Mouse (Mus musculus): Measurements from ENCODE around the gene Il6st. TPM values are rescaled to one million over a fixed set of nuclear protein-coding genes. Genes with fewer than 3 reads are reported as not detected.

Gene Il6st
- total RNA-seq, 2 experiments from 2014 or later, result 181 to 216 TPM

DNA sequence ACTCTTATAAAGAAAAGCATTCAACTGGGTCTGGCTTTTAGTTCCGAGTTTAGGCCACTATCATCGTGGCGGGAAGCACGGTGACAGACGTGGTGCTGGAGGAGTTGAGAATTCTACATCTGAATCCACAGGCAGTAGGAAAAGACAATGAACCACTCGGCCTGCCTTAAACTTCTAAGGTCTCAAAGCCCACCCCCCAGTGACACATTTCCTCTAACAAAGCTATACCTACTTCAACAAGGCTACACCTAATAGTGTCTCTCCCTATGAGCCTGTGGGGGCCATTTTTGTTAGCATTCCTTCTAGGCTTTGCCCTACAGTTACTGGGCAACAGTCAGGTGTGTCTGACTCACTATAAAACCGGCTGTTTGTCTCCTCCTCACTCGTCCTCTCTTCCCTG lies 23.2 kb upstream of the Il6st start:
- DNase-seq (ENCODE audit: low spot score), result no peak
- intact Hi-C loops (cut with DNase I), result no loop called here

DNA sequence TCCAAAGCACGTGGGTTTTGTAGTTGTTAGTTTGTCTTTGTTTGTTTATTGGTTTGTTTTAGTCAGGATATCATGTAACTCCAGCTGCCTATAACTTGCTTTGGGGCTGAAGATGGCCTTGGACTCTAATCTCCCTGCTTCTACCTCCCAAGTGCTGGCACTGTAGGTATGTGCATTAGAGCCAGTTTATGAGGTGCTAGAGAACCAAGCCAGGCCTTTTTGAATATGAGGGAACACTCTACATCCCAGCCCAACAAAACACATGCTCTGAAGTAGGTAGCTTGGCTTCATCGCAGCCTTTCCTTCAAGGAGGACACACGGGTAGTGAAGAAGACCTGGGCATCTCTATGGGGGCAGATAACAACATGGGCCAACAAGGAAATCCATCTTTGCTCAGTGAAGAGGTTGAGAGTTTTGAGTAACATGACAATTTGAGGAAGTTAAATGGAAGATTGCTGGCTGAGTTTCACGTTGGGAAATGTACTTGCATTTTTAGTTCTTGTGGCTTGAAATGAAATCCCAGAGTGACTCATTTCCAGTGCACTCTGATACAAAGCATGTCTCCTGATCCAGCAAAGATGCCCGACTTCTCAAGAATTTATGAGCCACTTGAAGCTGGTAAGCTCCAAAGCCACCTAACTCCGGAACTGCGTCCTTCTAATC lies 20.9 kb upstream of the Il6st start:
- no peak for DNase-seq (ENCODE audit: low spot score)
- intact Hi-C loops (cut with DNase I), result no loop called here

DNA sequence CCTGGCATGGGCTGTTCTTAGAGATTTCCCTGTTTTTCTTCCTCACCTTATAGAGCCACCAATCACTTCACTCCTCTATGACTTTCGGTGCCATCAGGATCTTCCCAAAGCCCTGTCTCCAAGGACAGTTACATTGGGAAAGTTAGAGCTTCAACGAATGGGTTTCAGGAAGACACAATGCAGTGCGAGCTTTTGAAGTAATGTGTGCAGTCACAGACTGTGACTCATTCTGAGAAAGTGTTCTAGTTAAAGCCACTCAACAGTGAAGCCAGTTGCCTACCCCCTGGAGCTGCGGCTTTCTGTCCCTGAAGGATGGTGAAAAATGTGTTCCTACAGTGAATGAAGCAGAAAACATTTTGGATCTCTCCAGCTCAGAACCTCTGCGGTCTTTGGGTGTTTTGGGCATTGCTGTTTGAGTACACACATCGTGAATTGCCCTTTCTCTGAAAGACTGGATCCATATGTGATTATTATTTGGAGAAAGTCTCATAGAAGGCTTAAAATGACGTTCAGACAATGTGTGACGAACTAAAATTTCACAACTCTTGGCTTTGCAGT lies 16.7 kb upstream of the Il6st start:
- intact Hi-C loops (cut with DNase I), result no loop called here
- DNase-seq (ENCODE audit: low spot score), result no peak

DNA sequence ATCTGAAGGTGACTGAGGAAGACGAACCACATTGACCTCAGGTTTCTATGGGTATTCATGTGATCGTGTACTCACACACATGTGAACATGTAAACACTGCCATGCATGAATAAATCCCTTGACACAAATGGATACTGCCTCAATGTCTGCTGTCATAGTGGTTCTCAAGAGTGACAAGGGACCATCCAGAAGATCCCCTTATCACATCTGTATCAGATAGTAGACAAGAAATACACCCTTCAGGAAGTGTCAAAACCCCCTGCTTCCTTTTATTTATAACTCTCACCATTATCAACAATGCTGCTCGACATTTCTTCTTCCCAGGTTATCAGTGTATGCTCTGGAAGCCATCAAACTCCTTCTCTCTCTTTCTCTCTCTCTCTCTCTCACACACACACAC lies 13.7 kb upstream of the Il6st start:
- intact Hi-C loops (cut with DNase I), result no loop called here
- DNase-seq (ENCODE audit: low spot score), result no peak

DNA sequence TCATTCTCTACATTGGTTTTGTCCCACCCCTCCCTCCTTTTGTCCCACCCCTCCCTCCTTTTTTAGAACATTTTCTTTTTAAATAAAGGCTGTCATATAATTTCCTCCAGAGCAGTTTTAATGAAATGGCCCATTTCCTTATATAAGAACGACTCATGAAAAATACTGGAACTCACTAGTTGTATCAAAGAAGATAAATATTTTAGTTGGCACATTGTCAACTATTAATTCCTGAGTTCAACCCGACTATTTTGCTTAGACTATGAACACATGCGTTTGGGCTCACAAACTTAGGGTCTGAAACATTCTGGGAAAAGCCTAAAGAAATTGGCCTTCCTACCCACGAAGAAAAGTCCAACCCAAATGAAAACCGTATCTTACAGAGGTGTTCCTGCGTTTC lies 6.5 kb upstream of the Il6st start:
- intact Hi-C loops (cut with DNase I), result no loop called here
- no peak for DNase-seq (ENCODE audit: low spot score)

DNA sequence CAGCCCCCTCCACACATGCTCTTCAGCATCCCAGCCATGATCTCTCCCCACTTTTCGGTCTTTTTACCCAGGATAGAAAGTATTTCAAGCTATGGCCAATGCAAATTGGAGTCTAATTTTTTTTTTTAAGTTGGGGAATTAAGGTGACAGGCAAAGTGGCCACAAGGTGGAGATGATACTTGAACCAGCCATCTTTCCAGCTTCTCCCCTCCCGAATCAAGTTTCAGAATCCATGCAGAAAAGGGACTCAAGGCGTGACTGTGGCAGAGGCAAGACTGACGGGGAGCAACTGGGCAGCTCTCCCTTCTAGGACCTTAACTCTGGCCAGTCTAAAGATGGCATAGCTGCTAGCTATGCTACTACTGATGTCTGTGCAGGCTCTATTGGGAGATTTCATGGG lies 5.9 kb upstream of the Il6st start:
- no peak for DNase-seq (ENCODE audit: low spot score)
- intact Hi-C loops (cut with DNase I), result no loop called here

DNA sequence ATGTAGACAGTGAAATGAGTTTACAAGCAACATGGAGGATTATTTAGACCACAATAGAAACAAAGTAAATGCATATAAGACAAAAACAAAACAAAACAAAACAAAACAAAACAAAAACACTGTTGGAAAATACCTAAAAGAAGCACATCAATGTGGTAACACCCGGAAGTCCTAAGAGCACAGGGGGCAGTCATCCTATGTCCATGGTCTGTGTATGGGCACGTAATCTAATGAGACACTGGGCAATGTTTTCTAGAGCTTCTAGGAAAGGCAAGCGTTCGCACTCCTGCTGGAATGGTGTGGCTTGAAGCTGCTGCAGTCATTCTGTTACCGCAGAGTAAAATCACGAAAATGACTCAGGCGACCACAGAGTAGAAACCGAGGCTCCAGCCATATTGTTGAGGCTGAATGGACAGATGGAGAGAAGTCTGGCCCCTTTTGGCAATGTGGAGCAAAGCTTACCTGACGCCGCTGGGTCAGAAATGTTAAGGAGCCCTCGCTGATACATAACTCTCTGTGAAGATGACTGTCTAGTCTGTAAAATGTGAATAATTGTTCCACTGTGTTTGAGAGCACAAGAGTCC lies 5.3 kb upstream of the Il6st start:
- intact Hi-C loops (cut with DNase I), result no loop called here
- DNase-seq (ENCODE audit: low spot score), result no peak

DNA sequence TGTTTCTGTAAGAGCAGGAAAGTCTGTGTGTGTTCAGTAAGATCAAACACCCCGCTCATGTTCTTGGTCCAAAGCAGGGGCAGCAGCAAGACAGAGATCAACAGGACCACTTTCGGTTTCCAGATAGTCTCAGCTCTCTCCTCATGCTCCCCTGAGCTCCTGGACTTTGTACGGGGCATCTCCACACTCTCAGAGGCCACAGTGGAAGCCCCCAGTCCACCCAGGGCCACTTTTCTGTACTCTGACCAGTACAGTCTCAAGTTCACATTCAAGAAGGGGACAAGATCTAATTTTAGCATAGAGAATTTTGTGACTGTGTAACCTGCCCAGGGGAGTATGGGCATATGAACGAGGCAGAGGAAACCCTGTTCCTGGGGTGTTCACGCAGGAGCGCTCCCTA lies 3.9 kb upstream of the Il6st start:
- intact Hi-C loops (cut with DNase I), result loop anchor here (5.0 kb wide), 2 partner anchors 47 to 53 kb away; no protein-coding TSS in a partner anchor
- DNase-seq (ENCODE audit: low spot score), result no peak

DNA sequence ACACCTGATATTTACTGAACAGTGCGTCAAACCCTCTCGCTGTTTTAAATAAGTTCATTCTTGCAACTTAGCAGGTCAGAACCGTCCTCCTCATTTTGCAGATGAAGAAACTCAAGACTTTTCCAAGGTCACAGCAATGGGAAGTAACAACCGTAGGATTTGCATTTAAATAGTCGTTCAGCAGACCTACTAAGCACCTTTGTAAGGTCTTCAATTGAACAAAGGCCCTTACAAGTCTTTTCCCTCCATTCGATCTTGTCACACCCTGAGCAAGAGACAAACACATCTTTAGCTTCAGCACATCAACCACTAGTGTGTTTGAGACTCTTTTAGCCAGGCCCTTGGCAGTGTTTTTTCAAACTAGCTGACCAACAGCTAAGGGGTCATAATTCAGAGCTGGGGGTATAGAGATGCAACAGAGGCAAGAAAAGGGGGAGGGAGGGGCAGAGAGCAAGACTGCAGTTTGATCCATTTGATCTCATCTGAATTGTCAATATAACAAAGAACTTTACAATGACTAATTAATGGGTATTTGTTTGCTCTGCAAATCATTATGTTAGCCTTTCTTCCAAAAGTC lies 1.4 kb upstream of the Il6st start:
- DNase-seq (ENCODE audit: low spot score), result no peak
- intact Hi-C loops (cut with DNase I), result loop anchor here (5.0 kb wide), 2 partner anchors 45 to 55 kb away; no protein-coding TSS in a partner anchor

DNA sequence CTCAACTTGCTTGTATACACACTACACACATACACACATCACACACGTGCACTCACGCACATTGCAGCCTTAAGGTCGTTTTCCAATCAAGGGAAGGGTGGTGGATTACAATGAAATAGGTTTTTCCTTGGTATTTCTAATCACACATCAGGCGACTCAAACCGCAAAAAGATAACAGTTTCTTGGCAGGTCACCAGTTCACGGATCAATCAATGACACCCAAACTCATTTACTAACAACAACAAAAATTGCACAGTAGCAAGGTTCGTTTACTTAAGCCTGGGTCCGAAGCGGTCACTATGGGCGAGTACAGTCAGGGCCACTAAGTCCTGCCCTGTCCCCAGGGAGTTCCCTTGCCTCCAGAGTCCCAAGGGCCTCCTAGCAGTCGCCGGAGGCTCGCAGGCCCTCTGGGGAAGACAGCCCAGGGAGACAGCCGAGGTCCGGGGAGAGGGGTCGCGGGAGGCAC lies 500 bp upstream of the Il6st start:
- no peak for DNase-seq (ENCODE audit: low spot score)
- intact Hi-C loops (cut with DNase I), result loop anchor here (5.0 kb wide), 2 partner anchors 44 to 56 kb away; no protein-coding TSS in a partner anchor

DNA sequence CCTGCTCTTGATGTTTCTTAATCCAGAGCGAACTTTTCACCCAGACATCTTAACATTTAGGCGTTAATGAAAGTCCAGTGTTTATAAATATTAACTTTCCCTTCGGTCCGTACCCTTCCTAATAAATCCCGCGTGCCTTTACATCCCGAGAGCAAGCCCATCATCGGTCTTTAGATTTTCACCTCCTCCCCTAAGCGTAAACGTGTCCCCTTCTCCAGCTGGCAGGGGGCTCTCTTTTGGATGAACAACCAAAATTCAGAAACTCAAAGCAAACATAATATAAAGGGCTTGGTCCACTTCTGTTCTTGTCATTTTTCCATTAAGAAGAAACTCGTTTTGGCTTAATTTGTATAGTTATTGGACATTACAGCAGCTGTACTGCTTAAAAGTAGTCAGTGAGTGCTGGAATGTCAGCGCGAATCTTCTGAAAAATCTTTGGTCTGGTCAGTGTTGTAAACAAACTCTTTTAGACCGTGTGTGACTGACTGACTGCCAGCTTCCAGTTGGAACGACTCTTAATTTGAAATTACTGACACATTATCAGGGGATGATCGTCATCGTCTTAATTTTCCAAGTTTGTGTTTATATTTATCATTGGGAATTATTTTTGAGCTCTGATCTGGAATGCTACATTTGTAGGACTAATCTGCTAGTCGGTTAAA lies 887 bp downstream of the Il6st start:
- DNase-seq (ENCODE audit: low spot score), result no peak
- intact Hi-C loops (cut with DNase I), result loop anchor here (5.0 kb wide), 2 partner anchors 43 to 57 kb away; no protein-coding TSS in a partner anchor

DNA sequence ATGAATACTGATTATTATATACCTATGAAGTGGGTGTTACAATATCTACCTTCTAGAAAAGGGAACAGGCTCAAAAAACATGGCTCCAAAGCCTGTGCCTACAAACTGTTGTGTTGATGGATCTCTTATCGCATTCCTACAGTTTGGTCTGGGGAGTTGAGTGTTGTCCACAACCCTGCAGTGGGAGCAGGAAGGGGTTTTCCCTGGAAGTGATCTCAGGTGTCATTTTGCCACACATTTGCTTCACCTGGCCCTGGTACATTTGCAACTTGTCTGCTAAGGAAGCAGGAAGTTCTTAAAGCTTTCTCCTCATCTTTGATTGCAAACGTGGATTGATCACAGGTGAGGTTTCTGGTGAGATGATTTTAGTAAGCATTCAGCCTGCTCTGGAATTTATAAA lies 1.7 kb downstream of the Il6st start:
- intact Hi-C loops (cut with DNase I), result no loop called here
- DNase-seq (ENCODE audit: low spot score), result no peak

DNA sequence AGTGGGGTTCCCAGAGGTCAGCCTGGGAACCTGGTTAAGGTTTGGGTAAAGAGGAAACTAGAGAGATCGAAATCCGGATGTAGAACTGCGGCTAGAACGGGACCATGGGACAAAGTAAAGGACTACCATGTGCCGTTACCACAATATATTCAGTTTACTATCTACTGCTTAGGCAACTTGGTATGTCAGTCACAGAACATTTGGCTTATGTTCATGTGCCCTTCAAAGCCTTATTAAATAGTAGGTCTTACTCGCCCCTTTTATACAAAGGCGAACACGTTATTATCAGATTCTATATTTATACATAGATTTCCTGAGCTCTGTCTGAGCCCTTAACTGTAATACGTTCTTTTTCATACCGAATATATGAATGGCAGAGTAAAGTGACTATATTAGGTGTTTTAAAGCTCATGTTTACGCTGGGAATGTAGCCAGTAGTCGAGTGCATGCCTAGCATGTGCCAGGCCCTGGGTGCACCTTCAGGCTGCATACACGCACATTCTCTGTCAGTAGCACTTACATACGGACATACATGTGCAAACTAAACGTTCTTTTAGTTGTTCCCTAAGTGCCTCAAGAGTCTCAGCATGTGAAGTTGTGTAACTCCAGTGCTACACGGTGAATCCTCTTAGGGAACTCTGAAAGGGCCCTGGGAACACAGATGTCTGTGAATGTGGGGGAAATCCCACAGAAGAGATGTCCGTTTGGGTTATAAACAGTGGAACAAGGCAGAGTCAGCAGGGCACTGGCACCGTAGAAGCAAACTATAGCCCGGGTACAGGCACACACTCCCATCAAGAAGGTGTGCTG lies 2.5 kb downstream of the Il6st start:
- DNase-seq (ENCODE audit: low spot score), result no peak
- intact Hi-C loops (cut with DNase I), result no loop called here

DNA sequence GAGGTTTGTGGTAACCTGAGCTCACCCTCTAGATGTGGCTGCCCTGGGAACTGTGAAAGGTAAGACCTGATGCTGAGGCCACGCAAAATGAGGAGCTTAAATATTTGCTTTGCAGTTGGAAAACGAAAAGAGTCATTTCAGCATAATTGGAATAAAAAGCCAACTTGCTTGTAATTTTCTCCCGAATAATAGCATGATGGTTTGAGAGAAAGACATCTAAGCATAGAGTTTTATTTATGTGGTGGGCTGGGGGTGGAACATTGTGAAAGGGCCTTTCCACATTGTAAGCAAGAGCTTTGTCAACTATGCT lies 3.0 kb downstream of the Il6st start:
- intact Hi-C loops (cut with DNase I), result no loop called here
- no peak for DNase-seq (ENCODE audit: low spot score)

DNA sequence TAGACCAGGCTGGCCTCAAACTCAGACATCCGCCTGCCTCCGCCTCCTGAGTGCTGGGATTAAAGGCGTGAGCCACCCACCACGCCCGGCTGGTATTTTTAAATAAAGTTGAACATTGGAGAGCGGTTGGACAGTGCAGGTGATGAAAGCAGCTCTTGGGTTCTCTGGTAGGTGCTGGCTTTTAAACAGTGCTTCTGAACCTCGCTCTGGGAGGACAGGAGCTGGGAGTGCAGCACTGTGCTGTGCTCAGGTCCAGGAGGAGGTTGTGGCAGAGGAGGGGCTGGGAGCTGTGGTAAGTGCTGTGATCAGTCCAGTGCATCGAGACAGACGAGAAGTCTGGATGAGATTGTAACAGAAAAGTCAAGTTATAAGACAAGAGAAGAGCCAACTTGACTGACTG lies 3.5 kb downstream of the Il6st start:
- intact Hi-C loops (cut with DNase I), result no loop called here

DNA sequence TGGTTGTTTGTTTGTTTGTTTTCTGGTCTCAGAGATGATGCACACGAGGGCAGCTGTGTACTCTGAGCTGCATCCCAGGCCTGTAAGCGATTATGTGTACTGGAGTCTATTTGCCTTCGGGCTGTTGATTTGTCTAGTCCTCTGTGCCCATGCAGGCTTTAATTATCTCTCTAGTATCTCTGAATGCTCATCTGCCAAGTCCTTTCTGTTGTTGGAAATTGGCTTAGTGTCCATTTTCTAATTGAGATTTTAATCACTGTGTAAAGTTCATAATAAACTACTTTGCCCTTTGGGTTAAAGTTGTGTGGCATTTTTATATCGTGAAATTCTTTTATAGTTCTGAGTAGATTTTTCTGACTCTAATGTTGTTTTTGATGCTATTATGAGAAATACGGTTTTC lies 5.6 kb downstream of the Il6st start:
- no peak for DNase-seq (ENCODE audit: low spot score)
- intact Hi-C loops (cut with DNase I), result no loop called here

More for the DNA sequence above, 3.5 kb downstream of the Il6st start:
- no peak for DNase-seq (ENCODE audit: low spot score)

DNA sequence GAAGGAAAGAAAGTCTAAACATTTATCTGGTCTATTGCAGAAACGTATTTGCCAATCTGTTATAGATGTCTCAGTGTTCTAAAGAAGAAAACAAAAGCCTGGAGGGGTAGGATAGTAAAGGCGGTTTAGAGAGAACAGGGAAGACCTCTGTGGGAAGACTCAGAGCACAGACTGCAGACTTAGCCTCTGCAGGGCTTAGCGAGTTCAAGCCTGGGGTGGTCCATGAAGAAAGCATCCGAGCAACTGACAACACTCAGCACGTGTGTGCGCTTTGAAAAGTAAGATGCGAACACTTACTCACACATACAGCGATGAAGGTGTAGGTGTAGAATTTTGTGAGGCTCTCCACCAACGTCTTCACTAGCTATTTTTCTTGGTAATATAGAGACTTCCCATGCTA lies 7.3 kb downstream of the Il6st start:
- intact Hi-C loops (cut with DNase I), result no loop called here
- no peak for DNase-seq (ENCODE audit: low spot score)

DNA sequence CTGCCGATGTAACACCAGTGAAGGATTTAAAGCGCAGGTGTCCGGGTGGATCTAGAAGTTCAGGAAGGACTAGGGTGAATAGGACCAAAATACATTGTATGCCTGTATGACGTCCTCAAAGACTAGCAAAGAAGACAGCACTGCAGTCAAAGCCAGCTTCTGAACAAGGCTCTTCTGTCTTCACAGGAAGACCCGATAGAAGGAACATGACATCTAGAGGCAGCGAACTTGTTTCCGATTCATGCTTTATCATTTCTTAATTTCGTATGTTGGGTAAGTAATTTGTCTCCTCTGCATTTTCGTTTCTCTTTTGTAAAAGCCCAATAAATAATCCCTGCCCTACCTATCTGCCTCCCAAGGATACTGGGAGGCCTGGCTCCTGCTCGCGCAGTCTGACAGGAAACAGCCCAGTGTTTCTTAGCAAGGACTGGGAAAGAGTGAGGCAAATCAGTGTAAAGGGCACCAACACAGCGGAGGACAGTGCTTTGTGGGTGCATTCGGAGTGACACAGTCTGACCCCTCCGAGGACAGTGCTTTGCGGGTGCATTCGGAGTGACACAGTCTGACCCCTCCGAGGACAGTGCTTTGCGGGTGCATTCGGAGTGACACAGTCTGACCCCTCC lies 8.6 kb downstream of the Il6st start:
- intact Hi-C loops (cut with DNase I), result no loop called here

More for the DNA sequence above, 8.6 kb downstream of the Il6st start:
- no peak for DNase-seq (ENCODE audit: low spot score)
